Mouse (Mus musculus): Measurements from ENCODE around the gene Gcn1l1.

The Gcn1l1 gene

GRCm38 (mm10) chr5:115535635-115536034, 29.4 kb upstream of the Gcn1l1 start:
- no peak for DNase-seq

GRCm38 (mm10) chr5:115538017-115538692, 26.9 kb upstream of the Gcn1l1 start:
- no peak for DNase-seq

DNA sequence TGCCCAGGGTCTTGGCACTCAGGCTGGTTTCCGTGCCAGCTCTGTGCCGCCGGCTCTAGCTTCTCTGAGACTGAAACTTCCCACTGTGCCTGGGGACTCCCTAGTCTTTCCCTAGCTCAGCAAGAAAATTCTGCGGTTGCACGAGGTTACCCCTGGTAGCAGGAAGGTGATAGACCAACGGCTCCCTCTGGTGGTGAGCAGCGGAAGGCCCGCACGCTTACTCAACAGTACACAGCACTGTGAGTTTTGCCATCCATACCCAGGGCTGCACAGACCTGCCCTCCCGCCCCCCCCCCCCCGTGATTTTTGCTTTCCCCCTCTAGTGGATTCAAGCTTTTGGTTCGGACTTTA, 26.4 kb upstream of the Gcn1l1 start:
- DNase-seq, result peak; percentile 86

GRCm38 (mm10) chr5:115542635-115543384, 22.2 kb upstream of the Gcn1l1 start:
- DNase-seq, result no peak

DNA sequence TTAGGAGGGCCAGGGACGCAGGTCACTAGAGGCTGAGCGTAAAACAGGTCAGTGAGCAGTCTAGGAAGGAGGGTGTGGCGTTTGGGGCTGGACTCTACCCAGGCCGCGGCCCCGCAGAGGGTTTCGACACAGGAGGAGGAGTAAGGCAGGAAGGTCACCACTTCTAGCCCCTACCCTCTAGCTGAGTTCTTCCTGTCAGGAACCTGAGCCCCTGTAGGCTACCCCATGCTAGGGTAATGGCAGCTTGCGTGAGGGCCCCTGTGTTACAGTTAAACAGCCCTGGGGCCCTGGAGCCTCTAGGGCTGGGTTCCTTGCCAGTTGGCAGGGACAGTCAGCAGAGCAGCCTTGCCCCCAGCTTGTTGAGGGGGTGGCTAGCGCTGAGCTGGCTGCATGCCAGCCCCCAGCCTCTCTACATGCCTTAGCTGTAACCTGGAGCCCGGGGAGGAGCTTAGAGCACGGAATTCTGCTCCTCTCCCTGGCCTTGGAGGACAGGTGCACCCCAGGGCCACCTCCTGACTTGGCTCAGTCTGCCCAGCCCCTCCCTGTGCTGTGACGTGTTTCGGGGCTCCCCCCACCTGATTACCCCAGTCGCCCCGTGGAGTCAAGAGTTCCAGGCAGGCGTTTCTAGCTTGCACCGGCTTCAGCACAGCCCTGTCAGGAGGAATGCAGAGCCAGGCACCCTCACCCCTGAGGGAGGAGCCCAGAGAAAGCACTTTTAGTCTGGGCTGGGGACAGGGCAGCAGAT, 21.4 kb upstream of the Gcn1l1 start:
- DNase-seq, result peak; percentile 66

GRCm38 (mm10) chr5:115544655-115545185, 20.3 kb upstream of the Gcn1l1 start:
- DNase-seq, result no peak

DNA sequence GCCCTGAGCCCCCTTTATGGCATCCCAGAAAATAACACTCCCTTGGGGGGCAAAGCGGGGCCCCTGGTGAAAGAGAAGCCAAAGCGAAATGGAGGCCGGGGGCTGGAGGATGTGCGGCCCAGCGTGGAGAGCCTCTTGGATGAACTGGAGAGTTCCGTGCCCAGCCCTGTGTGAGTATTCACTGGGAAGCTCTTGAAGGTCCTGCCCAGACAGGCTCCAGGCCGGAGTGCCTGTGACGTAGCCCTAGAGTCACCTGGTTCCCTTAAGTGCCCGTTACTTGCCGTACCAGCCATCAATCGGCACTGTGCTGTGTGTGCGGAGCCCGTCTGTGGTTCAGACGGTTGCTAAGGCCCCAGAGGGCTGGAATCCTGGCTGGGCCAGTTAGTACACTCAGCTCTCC, 19.4 kb upstream of the Gcn1l1 start:
- no peak for DNase-seq

GRCm38 (mm10) chr5:115546536-115546935, 18.5 kb upstream of the Gcn1l1 start:
- no peak for DNase-seq

DNA sequence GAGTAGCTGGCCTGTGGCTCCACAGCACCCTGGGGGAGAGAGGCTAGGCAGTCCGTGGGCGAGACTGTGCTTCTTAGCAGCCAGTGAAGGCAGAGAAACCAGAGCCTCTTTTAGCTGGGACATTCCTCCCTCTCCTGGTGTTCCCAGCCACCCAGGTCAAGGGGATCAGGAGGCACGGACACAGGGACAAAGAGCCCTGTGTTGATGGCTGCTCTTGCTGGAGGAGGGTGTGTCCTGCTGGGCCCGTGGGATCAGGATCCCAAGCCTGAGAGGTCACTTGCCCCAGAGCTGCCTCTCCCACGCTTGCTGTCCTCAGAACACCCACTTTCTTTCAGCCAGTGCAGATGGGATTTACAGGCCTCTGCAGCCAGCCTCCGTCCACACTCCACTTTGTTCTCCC, 18.0 kb upstream of the Gcn1l1 start:
- no peak for DNase-seq

DNA sequence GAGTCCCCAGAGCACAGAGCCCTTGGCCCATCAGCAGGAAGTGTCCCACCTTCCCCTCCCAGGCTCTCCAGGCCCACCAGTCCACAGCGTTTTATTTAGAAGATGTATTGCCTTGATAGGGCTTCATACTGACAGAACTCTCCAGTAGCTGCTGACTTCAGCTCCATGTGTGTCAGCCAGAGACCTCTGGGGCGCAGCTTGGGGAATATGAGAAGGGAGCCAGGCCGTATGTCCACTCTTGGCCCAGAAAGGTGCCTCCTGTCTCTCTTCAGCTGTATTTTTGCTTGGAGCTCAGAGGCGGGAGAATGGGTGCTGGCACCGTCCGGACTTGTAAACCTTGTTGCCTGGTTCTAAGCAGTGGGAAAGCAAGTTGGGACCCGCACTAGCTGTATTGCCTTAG, 17.6 kb upstream of the Gcn1l1 start:
- DNase-seq, result no peak

- no peak for DNase-seq
Measured at GRCm38 (mm10) chr5:115548501-115549285, 16.4 kb upstream of the Gcn1l1 start.

DNA sequence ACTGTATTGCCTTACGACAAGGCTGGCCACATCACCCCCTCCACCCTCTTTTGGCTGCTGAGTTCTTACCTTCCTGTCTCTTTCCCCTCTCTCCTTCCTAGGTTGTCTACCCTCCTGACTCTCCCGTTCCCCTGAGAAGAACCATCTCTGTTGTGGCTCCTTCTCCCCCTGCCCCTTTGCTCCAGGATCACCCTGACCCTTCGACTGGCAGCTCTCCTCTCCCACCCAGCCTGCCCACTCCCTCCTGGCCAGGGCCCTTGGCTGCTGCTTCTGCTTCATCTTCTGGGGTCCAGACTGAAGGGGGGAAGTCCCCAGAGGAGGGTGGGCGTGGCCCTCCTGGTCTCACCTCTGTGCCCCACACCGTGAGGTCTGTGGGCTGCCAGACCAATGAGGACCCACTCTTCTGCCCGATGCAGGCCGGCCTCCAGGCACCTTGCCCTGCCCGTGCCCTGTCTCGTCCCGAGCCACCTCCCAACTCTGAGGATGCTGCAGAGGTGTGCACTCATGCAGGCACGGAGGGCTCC, 14.5 kb upstream of the Gcn1l1 start:
- no peak for DNase-seq

DNA sequence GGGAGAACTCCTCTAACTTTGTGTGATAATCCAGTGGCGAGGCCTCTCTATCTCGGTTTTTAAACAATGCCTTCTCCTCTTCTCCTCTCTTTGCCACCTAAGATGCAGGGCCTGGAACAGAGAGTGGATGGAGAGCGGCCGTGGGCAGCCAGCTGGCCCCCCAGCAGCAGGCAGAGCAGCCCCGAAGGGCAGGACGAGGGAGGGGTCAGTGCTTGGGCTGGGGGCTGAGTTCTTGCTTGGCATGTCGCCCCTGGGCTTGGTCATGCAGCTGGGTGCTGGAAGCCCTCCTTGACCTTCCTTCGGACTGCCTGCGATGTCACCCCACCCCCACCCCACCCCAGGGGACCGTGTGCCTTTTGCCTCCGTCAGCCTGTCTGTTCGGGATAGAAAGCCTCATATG, 13.7 kb upstream of the Gcn1l1 start:
- no peak for DNase-seq

GRCm38 (mm10) chr5:115551799-115552198, 13.3 kb upstream of the Gcn1l1 start:
- DNase-seq, result no peak

DNA sequence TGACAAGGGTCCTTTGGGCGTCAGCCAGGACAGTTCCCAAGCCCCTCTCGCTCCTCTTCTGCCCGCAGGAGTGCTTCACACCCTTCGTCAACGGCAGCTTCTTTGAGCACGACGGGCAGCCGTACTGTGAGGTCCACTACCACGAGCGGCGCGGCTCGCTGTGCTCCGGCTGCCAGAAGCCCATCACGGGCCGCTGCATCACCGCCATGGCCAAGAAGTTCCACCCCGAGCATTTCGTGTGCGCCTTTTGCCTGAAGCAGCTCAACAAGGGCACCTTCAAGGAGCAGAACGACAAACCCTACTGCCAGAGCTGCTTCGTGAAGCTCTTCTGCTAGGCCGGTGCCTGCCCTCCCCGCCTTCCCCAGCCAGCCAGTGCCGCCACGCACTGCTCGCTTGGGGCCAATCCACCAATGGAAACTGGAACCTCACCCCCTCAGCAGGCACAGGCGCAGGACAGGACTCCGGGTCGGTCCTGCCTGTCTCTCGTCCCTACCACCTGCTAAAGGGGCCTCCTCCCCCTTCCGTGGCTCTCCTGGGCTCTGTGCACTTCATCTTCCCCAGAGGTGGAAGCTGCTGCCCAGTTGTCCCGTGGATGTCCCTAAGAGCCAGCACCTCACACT, 11.1 kb upstream of the Gcn1l1 start:
- no peak for DNase-seq

GRCm38 (mm10) chr5:115554536-115555291, 10.3 kb upstream of the Gcn1l1 start:
- DNase-seq, result no peak

DNA sequence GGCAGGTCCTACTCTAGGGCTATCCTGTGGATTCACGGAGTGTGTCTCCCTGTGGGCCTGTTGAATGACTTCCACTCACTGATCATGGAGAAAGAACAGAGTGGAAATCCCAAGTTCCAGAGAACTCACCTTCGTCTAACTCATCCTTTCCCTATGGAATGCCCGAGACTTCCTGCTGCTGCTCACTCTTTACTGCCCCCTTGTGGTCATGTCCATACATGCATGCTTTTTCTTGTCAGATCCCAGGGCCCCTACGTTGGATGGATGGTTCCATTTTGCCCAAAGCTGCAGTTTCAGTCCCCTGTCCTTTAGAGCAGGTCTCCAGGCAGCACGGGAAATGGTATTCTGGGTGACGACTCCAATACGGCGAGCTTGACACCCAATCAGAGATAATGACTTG, 8.8 kb upstream of the Gcn1l1 start:
- peak; percentile 70 for DNase-seq

- DNase-seq, result no peak
Measured at GRCm38 (mm10) chr5:115558182-115558794, 6.8 kb upstream of the Gcn1l1 start.

DNA sequence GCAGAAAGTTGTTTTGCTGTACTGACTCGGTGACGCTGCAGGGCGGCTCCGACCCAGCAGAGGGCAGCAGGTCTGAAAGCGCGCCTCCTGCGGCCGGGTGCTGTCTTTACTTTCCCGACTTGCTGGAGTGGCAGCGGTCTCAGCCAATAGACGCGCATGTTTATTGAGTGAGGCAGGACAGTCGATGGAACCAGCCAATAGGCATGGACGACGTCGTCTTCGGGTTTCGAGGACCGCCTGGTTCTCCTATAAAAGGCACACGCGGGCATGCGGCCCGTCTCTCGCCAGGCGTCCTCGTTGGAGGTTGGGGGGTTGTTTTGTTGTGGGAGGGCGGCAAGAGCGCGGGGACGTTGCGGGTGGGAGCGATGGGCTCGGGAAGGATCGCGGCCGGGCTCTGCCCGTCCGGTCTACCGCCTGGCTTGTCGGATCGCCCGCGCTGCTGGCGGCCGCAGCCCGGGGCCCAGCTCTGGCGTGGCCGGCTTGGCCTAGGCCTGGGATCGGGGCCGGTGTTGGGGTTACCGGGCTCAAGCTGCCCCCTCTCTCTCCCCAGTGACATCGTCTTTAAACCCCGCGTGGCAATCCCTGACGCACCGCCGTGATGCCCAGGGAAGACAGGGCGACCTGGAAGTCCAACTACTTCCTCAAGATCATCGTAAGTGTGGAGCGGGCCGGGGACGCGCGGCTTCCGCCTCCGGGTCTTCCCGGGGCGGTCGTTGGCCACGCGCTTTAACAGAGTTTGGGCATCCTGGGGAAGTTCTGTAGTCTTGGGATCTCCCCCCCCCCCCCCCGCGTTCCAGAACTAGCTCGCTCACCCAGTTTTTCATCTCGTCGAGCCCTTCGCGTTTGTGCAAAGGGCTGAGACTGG, 5.6 kb upstream of the Gcn1l1 start, which contains the start of gene Rplp0:
Rplp0 (plus strand) TSS at position 231 of the 865 bp plus-strand sequence.
- peak; percentile 100 for DNase-seq
